Mouse (Mus musculus) MEL (cell line): ENCODE data around the gene Rnd2.
A peak's percentile ranks its signal among the peaks of the same experiment; 100 is the strongest.
"Not testable (repeated sequence)": the region's sequence is repeated elsewhere in the genome, so short reads cannot be mapped to it uniquely, and the experiment has no call there.

Experiments
- CTCF ChIP-seq, 3 experiments: IDR thresholded peaks in 2 of 3; conservative IDR thresholded peaks in 1 of 3; 2 replicates each; pipeline ENCODE4 v1.5.1; 2011 to 2012; ENCODE audit warnings: low read length in 3 of 3, low read depth in 2 of 3, mild to moderate bottlenecking in 2 of 3, improper control_type of control experiment in 1 of 3, inconsistent platforms in 1 of 3, mixed read lengths in 1 of 3, moderate library complexity in 1 of 3; ENCODE audit not compliant: control insufficient read depth in 1 of 3, insufficient read depth in 1 of 3, poor library complexity in 1 of 3, severe bottlenecking in 1 of 3
- ELF1 ChIP-seq: IDR thresholded peaks from 2 replicates; pipeline ENCODE4 v1.6.1; 2014; ENCODE audit warnings: low read depth, mild to moderate bottlenecking, inconsistent platforms, low read length, improper control_type of control experiment, moderate library complexity
- MAX ChIP-seq: IDR thresholded peaks from 2 replicates; pipeline ENCODE4 v1.6.1; 2011; ENCODE audit warnings: low read length, improper control_type of control experiment
- MAZ ChIP-seq: IDR thresholded peaks from 2 replicates; pipeline ENCODE4 v1.6.1; 2012; ENCODE audit warnings: low read depth, mild to moderate bottlenecking, inconsistent platforms, low read length, improper control_type of control experiment
- POLR2AphosphoS2 ChIP-seq: IDR thresholded peaks from 2 replicates; pipeline ENCODE4 v1.6.1; 2011; ENCODE audit warnings: low read length, improper control_type of control experiment
- TCF12 ChIP-seq: IDR thresholded peaks from 2 replicates; pipeline ENCODE4 v1.6.1; 2014; ENCODE audit warnings: low read depth, mild to moderate bottlenecking, inconsistent platforms, low read length, improper control_type of control experiment, moderate library complexity

GRCm38 (mm10) chr11:101441450-101442126 is 23.2 kb upstream of the Rnd2 start:
- not testable (repeated sequence) for TF ChIP-seq CTCF (IDR thresholded peaks at IDR 0.05 in 2 of 3, conservative IDR thresholded peaks at IDR 0.05 in 1 of 3; ENCODE audit: control insufficient read depth in 1 of 3, insufficient read depth in 1 of 3, low read depth in 2 of 3, low read length in 3 of 3, poor library complexity in 1 of 3, severe bottlenecking in 1 of 3); ELF1; MAX; POLR2AphosphoS2; TCF12
- TF ChIP-seq MAZ = peak; percentile 97
